Mouse (Mus musculus): ENCODE data around the gene Tceanc. TPM values are rescaled to one million over a fixed set of nuclear protein-coding genes. Genes with fewer than 3 reads are reported as not detected.

The Tceanc gene
- total RNA-seq (2023): 1 to 10 TPM; 6.0 to 6.6 TPM

DNA sequence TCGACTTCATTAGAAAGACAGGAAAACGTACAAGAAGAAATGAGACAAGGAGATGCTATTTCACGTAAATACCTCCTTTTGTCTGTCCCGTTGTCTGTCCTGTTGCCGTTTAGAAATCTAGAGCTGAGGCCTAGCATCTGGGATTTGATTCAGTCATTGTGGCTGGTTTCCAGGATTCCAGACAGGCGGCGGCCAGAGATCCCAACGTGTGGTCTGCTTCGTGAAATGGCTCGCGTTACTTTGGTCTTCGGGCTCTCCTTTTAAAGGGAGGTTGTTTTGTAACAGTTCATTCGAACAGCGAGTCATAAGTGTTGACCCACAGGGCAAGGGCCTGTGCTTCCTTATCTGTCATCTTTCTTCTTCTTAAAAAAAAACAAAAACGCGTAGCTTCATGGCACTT, at the start of gene Tceanc:
Tceanc (minus strand) TSS at position 223 of the 400 bp plus-strand sequence.

DNA sequence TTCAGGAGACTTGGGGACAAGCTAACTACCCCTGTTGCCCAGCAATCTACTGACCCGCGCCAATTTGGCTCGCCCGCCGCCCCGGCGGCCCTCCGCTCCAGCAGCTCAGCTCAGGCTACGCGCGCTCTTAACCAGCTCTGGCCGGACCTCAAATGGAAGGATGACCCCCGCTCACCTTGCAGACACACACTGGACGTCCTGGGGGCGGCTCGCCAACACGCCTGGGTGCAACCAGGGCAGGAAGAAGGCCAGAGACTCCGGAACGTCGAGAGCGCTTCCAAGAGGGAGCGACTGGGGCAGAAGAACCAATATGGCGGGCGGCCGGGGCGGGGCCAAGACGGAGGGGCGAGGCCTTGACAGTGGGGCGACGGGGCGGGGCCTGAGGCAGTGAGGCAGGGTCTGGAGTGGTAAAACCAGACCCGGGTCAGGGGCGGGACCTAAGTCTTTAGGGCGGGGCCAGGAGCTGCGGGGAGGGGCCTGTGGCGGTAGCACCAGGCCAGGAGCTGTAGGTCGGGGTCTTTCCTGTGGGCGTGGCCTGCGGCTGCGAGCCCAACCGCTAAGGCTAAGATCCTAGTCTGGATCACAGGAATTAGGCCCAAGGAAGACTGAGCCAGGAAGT, 38.9 kb downstream of the Tceanc start, which contains the start of gene Rab9:
Rab9 (minus strand) TSS at position 503 of the 619 bp plus-strand sequence.

Other genes starting within 250 kb of the Tceanc start
- gene Trappc2, start 78.0 kb downstream of the Tceanc start, total RNA-seq (2023): 1 to 10 TPM; 7.1 to 9.7 TPM
- gene Ofd1, start 77.9 kb downstream of the Tceanc start, total RNA-seq (2023): 1 to 10 TPM; 7.3 to 7.8 TPM
- 10 to 100 TPM; 16.2 to 16.8 TPM for gene Rab9, start 38.7 kb downstream of the Tceanc start, total RNA-seq (2023)
- under 1 TPM in 1 of 2 experiments, not detected in 1; 0.18 TPM for gene Egfl6, start 67.2 kb upstream of the Tceanc start, total RNA-seq (2023)